Mouse (Mus musculus): ENCODE measurements at regions not wholly inside any gene's neighbourhood (a gene's known extent, or its start where the extent isn't known, plus 50 kb on each side); places are given as distances from the start of the nearest gene placed in this dataset.

- no peak for DNase-seq
Measured at GRCm38 (mm10) chr12:16056216-16056615, 239.5 kb upstream of the Trib2 start.

GRCm38 (mm10) chr12:16054591-16054990, 237.9 kb upstream of the Trib2 start:
- DNase-seq, result no peak

- DNase-seq, result no peak
Measured at GRCm38 (mm10) chr12:16053735-16054134, 237.0 kb upstream of the Trib2 start.

- DNase-seq, result no peak
Measured at GRCm38 (mm10) chr12:16052998-16053397, 236.3 kb upstream of the Trib2 start.

- DNase-seq, result no peak
Measured at GRCm38 (mm10) chr12:16052353-16052752, 235.6 kb upstream of the Trib2 start.

- no peak for DNase-seq
Measured at GRCm38 (mm10) chr12:16051439-16051838, 234.7 kb upstream of the Trib2 start.

GRCm38 (mm10) chr12:16049545-16049944, 232.8 kb upstream of the Trib2 start:
- no peak for DNase-seq

- no peak for DNase-seq
Measured at GRCm38 (mm10) chr12:16046643-16047042, 229.9 kb upstream of the Trib2 start.

GRCm38 (mm10) chr12:16045791-16046494, 229.2 kb upstream of the Trib2 start:
- no peak for DNase-seq

- DNase-seq, result no peak
Measured at GRCm38 (mm10) chr12:16043466-16044214, 226.9 kb upstream of the Trib2 start.

- DNase-seq, result no peak
Measured at GRCm38 (mm10) chr12:16042362-16042761, 225.6 kb upstream of the Trib2 start.

- DNase-seq, result no peak
Measured at GRCm38 (mm10) chr12:16041129-16041528, 224.4 kb upstream of the Trib2 start.

GRCm38 (mm10) chr12:16035551-16035950, 218.8 kb upstream of the Trib2 start:
- DNase-seq, result no peak

GRCm38 (mm10) chr12:16034691-16035515, 218.2 kb upstream of the Trib2 start:
- no peak for DNase-seq

- no peak for DNase-seq
Measured at GRCm38 (mm10) chr12:16026654-16027053, 209.9 kb upstream of the Trib2 start.

- no peak for DNase-seq
Measured at GRCm38 (mm10) chr12:16023273-16023672, 206.6 kb upstream of the Trib2 start.

GRCm38 (mm10) chr12:16021202-16021821, 204.6 kb upstream of the Trib2 start:
- no peak for DNase-seq

GRCm38 (mm10) chr12:16018237-16018636, 201.5 kb upstream of the Trib2 start:
- DNase-seq, result no peak

GRCm38 (mm10) chr12:16016621-16017020, 199.9 kb upstream of the Trib2 start:
- no peak for DNase-seq

GRCm38 (mm10) chr12:16015596-16015995, 198.9 kb upstream of the Trib2 start:
- no peak for DNase-seq

- no peak for DNase-seq
Measured at GRCm38 (mm10) chr12:16014679-16015078, 198.0 kb upstream of the Trib2 start.

GRCm38 (mm10) chr12:16013861-16014630, 197.3 kb upstream of the Trib2 start:
- no peak for DNase-seq

Measured in right cerebral cortex, adult 18-20 months (tissue).